Mouse (Mus musculus) forebrain, embryonic 13.5 days (tissue): ENCODE measurements around the gene Fbxw9. TPM values are rescaled to one million over a fixed set of nuclear protein-coding genes. Genes with fewer than 3 reads are reported as not detected.
A peak's percentile ranks its signal among the peaks of the same experiment; 100 is the strongest.

Source experiments
- ATAC-seq: fragments of 200-750 bp; cut with Nextera tagmentation; 2 replicates; pipeline ENCODE4 v1.8.0; 2017
- H3K27ac ChIP-seq: fragments of 300-500 bp; sonication (generic); 2 replicates; pipeline ENCODE4 v1.5.1; 2015; ENCODE audit warnings: inconsistent platforms, mild to moderate bottlenecking, moderate library complexity
- H3K27me3 ChIP-seq: fragments of 300-500 bp; sonication (generic); 2 replicates; pipeline ENCODE4 v1.6.1; 2015; ENCODE audit warnings: mild to moderate bottlenecking, inconsistent platforms
- H3K36me3 ChIP-seq: fragments of 300-500 bp; sonication (generic); 2 replicates; pipeline ENCODE4 v1.6.1; 2015; ENCODE audit warnings: mild to moderate bottlenecking, inconsistent platforms; ENCODE audit not compliant: poor library complexity, severe bottlenecking
- H3K4me1 ChIP-seq: fragments of 300-500 bp; sonication (generic); 2 replicates; pipeline ENCODE4 v1.6.1; 2015; ENCODE audit warnings: inconsistent platforms
- H3K4me2 ChIP-seq: fragments of 300-500 bp; sonication (generic); 2 replicates; pipeline ENCODE4 v1.6.1; 2015; ENCODE audit warnings: inconsistent platforms, mild to moderate bottlenecking, moderate library complexity
- H3K4me3 ChIP-seq: fragments of 300-500 bp; sonication (generic); 2 replicates; pipeline ENCODE4 v1.5.1; 2015; ENCODE audit warnings: mild to moderate bottlenecking, inconsistent platforms
- H3K9ac ChIP-seq: fragments of 300-500 bp; sonication (generic); 2 replicates; pipeline ENCODE4 v1.6.1; 2015; ENCODE audit warnings: mild to moderate bottlenecking, inconsistent platforms
- H3K9me3 ChIP-seq: fragments of 300-500 bp; sonication (generic); replicated peaks from 2 replicates; pipeline ENCODE4 v1.6.1; 2016; ENCODE audit warnings: inconsistent platforms
- WGBS: fragments of 180-500 bp; shearing (Covaris S2); methylation state at CpG from one replicate; pipeline ENCODE4 v1.1.7; 2015; 5-methylcytosine and 5-hydroxymethylcytosine counted together
- polyA plus RNA-seq: library from polyadenylated mRNA; unstranded; fragments of >200 nt; fragmentation: Nextera tagmentation; extraction: Ambion mirVana; gene quantifications from 2 replicates; pipeline ENCODE4 v1.2.1, GENCODE M21; 2015

The Fbxw9 gene
- polyA plus RNA-seq, 1 experiment from 2014 or later = 39.4 TPM

- H3K27me3 ChIP-seq = no peaks in the 10 kb centered on the region
- H3K4me3 ChIP-seq = peak overlapping the region; percentile 99
- no peak overlapping the region for H3K27ac ChIP-seq
- H3K36me3 ChIP-seq = peaks cover 51% of the 10 kb centered on the region
- peaks cover 40% of the 10 kb centered on the region for H3K4me1 ChIP-seq
- ATAC-seq = no peak
- peak overlapping the region; percentile 94 for H3K4me2 ChIP-seq
- peak overlapping the region; percentile 100 for H3K9ac ChIP-seq
- WGBS = 24% methylated on average over 2 of the region's 2 CpGs
- no peaks in the 10 kb centered on the region for H3K9me3 ChIP-seq
These were observed 31.9 kb upstream of the Fbxw9 start for GRCm38 (mm10) chr8:85027922-85028321.

- ATAC-seq = no peak
- Histone ChIP-seq H3K9ac (peak overlapping the region; percentile 100), H3K4me3 (0 out of 2 replicates have a peak overlapping the region, but pooled peaks have one; percentile 99), H3K36me3 (peaks cover 48% of the 10 kb centered on the region), H3K27ac (no peak overlapping the region), H3K4me2 (peak overlapping the region; percentile 94), H3K4me1 (peaks cover 32% of the 10 kb centered on the region), H3K9me3 (no peaks in the 10 kb centered on the region), H3K27me3 (no peaks in the 10 kb centered on the region)
- WGBS = 91% methylated on average over 14 of the region's 14 CpGs
These were observed 30.6 kb upstream of the Fbxw9 start for GRCm38 (mm10) chr8:85029271-85029670.

GRCm38 (mm10) chr8:85032622-85033311 is 27.1 kb upstream of the Fbxw9 start:
- H3K27ac ChIP-seq = no peak overlapping the region
- no peaks in the 10 kb centered on the region for H3K9me3 ChIP-seq
- WGBS = 89% methylated on average over 4 of the region's 4 CpGs
- H3K27me3 ChIP-seq = no peaks in the 10 kb centered on the region
- peaks cover 29% of the 10 kb centered on the region for H3K4me1 ChIP-seq
- no peak overlapping the region for H3K4me3 ChIP-seq
- peaks cover 48% of the 10 kb centered on the region for H3K36me3 ChIP-seq
- H3K4me2 ChIP-seq = no peak overlapping the region
- ATAC-seq = no peak
- 0 out of 2 replicates have a peak overlapping the region, but pooled peaks have one; percentile 8 for H3K9ac ChIP-seq

- H3K4me2 ChIP-seq = no peak overlapping the region
- H3K9me3 ChIP-seq = no peaks in the 10 kb centered on the region
- H3K4me3 ChIP-seq = no peak overlapping the region
- no peak for ATAC-seq
- WGBS = 69% methylated on average over 1 of the region's 1 CpGs
- H3K36me3 ChIP-seq = peaks cover 48% of the 10 kb centered on the region
- H3K27ac ChIP-seq = no peak overlapping the region
- H3K9ac ChIP-seq = no peak overlapping the region
- H3K27me3 ChIP-seq = no peaks in the 10 kb centered on the region
- H3K4me1 ChIP-seq = peaks cover 29% of the 10 kb centered on the region
These were observed 26.0 kb upstream of the Fbxw9 start for GRCm38 (mm10) chr8:85033867-85034266.

- no peaks in the 10 kb centered on the region for H3K9me3 ChIP-seq
- H3K27me3 ChIP-seq = no peaks in the 10 kb centered on the region
- no peak overlapping the region for H3K27ac ChIP-seq
- peaks cover 32% of the 10 kb centered on the region for H3K4me1 ChIP-seq
- ATAC-seq = no peak
- H3K9ac ChIP-seq = peak overlapping the region; percentile 72
- H3K4me3 ChIP-seq = peak overlapping the region; percentile 86
- H3K4me2 ChIP-seq = peak overlapping the region; percentile 98
- H3K36me3 ChIP-seq = peaks cover 40% of the 10 kb centered on the region
- WGBS = 4% methylated on average over 12 of the region's 13 CpGs
These were observed 25.1 kb upstream of the Fbxw9 start for GRCm38 (mm10) chr8:85034764-85035163.

GRCm38 (mm10) chr8:85035165-85035727 is 24.6 kb upstream of the Fbxw9 start:
- H3K4me3 ChIP-seq = peak overlapping the region; percentile 86
- no peaks in the 10 kb centered on the region for H3K9me3 ChIP-seq
- H3K27ac ChIP-seq = 0 out of 2 replicates have a peak overlapping the region, but pooled peaks have one; percentile 83
- peak overlapping the region; percentile 72 for H3K9ac ChIP-seq
- peak overlapping the region; percentile 98 for H3K4me2 ChIP-seq
- peaks cover 35% of the 10 kb centered on the region for H3K36me3 ChIP-seq
- peaks cover 35% of the 10 kb centered on the region for H3K4me1 ChIP-seq
- H3K27me3 ChIP-seq = no peaks in the 10 kb centered on the region
- WGBS = 7% methylated on average over 12 of the region's 12 CpGs
- ATAC-seq = no peak

GRCm38 (mm10) chr8:85035728-85036310 is 24.0 kb upstream of the Fbxw9 start:
- Histone ChIP-seq H3K4me3 (peak overlapping the region; percentile 86), H3K36me3 (peaks cover 35% of the 10 kb centered on the region), H3K4me2 (peak overlapping the region; percentile 98), H3K27me3 (no peaks in the 10 kb centered on the region), H3K9ac (peak overlapping the region; percentile 72), H3K9me3 (no peaks in the 10 kb centered on the region), H3K27ac (peak overlapping the region; percentile 83), H3K4me1 (peaks cover 35% of the 10 kb centered on the region)
- 1% methylated on average over 15 of the region's 15 CpGs for WGBS
- ATAC-seq = peak; percentile 3; the same call in 1 of the 2 replicates

- peaks cover 36% of the 10 kb centered on the region for H3K36me3 ChIP-seq
- H3K27me3 ChIP-seq = no peaks in the 10 kb centered on the region
- peak overlapping the region; percentile 86 for H3K4me3 ChIP-seq
- H3K9ac ChIP-seq = peak overlapping the region; percentile 72
- no peaks in the 10 kb centered on the region for H3K9me3 ChIP-seq
- under 1% methylated on average over 9 of the region's 9 CpGs for WGBS
- H3K4me1 ChIP-seq = peaks cover 35% of the 10 kb centered on the region
- H3K27ac ChIP-seq = peak overlapping the region; percentile 83
- H3K4me2 ChIP-seq = peak overlapping the region; percentile 98
- ATAC-seq = peak; percentile 55
These were observed 23.5 kb upstream of the Fbxw9 start for GRCm38 (mm10) chr8:85036381-85036717.

- H3K4me1 ChIP-seq = peaks cover 35% of the 10 kb centered on the region
- H3K4me2 ChIP-seq = peak within 1 kb of the TSS; percentile 98
- H3K9ac ChIP-seq = peak within 1 kb of the TSS; percentile 94
- peak within 1 kb of the TSS; percentile 99 for H3K27ac ChIP-seq
- ATAC-seq = peak; percentile 93
- WGBS = under 1% methylated on average over 57 of the region's 59 CpGs
- peaks cover 36% of the 10 kb centered on the region for H3K36me3 ChIP-seq
- peak within 1 kb of the TSS; percentile 86 for H3K4me3 ChIP-seq
- no peaks in the 10 kb centered on the region for H3K9me3 ChIP-seq
- no peaks in the 10 kb centered on the region for H3K27me3 ChIP-seq
These were observed 23.0 kb upstream of the Fbxw9 start, which contains the start of gene Tnpo2 for GRCm38 (mm10) chr8:85036718-85037365. Gene Tnpo2 (plus strand): TSS chr8:85036915.

- Histone ChIP-seq H3K36me3 (peaks cover 36% of the 10 kb centered on the region), H3K27me3 (no peaks in the 10 kb centered on the region), H3K4me3 (peak overlapping the region; percentile 86), H3K9ac (peak overlapping the region; percentile 94), H3K4me2 (peak overlapping the region; percentile 98), H3K9me3 (no peaks in the 10 kb centered on the region), H3K27ac (peak overlapping the region; percentile 99), H3K4me1 (peaks cover 35% of the 10 kb centered on the region)
- peak; percentile 63 for ATAC-seq
- 2% methylated on average over 14 of the region's 14 CpGs for WGBS
These were observed 22.5 kb upstream of the Fbxw9 start for GRCm38 (mm10) chr8:85037366-85037680.

- Histone ChIP-seq H3K9ac (peak overlapping the region; percentile 94), H3K4me1 (peaks cover 35% of the 10 kb centered on the region), H3K27me3 (no peaks in the 10 kb centered on the region), H3K4me3 (peak overlapping the region; percentile 86), H3K36me3 (peaks cover 34% of the 10 kb centered on the region), H3K4me2 (peak overlapping the region; percentile 98), H3K27ac (peak overlapping the region; percentile 99), H3K9me3 (no peaks in the 10 kb centered on the region)
- whole genome bisulfite sequencing = under 1% methylated on average over 57 of the region's 57 CpGs
- ATAC-seq = no peak
These were observed 21.9 kb upstream of the Fbxw9 start for GRCm38 (mm10) chr8:85037681-85038531.
